Mouse (Mus musculus): ENCODE measurements around the gene Zfp81. TPM values are rescaled to one million over a fixed set of nuclear protein-coding genes. Genes with fewer than 3 reads are reported as not detected.
"Not testable (repeated sequence)": the region's sequence is repeated elsewhere in the genome, so short reads cannot be mapped to it uniquely, and the experiment has no call there.

Zfp81 gene
- polyA plus RNA-seq (2017; shearing (Covaris generic)) = 10 to 100 TPM in 1 of 2 experiments, 1 to 10 TPM in 1; 7.7 to 10.4 TPM

DNA sequence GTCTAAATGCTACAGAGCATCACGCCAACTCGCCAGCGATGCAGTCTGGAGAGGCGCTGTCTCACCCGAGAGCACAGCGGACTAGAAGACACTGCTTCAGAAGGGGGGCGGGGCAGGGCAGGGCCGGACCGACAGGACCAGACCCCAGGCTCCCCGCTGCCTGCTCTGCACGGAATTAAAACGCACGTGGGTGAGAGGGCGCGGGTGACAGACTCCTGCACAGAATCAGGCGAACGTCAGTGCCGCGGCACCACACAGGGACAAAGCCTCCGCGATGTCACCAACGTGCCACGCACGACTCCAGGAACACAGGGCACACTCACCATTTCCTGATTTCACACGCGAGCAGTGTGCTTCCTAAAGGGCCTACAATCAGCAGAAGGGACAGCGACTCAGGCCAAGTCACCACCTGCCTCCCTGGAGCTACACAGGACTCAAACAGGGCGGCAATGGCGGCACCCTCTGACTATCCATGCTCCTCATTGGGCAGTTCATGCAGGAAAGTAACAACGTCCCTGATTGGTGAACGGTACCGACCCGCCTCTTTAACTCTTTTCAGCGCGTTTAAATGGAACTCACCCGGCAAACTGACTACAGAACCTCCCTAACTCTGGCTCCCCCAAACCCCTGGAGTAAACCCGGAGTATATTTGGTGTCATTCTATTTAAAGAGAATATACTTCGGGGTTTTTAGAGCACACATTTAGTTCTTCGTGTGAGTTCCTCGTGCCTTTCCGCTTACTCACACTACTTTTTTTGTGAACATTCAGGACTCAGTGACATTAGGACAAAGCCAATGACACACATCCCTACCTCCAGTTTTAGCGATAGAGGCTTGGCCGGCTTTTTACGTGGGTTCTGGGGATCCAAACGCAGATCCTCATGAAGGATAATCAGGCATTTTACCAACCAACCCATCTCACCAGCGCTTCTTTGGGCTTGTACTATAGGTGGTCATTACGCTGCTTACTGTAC, at the start of gene Zfp81:
Gene Zfp81 (minus strand): TSS at position 468 of the 974 bp plus-strand sequence.
- peak; percentile 100 for ATAC-seq

DNA sequence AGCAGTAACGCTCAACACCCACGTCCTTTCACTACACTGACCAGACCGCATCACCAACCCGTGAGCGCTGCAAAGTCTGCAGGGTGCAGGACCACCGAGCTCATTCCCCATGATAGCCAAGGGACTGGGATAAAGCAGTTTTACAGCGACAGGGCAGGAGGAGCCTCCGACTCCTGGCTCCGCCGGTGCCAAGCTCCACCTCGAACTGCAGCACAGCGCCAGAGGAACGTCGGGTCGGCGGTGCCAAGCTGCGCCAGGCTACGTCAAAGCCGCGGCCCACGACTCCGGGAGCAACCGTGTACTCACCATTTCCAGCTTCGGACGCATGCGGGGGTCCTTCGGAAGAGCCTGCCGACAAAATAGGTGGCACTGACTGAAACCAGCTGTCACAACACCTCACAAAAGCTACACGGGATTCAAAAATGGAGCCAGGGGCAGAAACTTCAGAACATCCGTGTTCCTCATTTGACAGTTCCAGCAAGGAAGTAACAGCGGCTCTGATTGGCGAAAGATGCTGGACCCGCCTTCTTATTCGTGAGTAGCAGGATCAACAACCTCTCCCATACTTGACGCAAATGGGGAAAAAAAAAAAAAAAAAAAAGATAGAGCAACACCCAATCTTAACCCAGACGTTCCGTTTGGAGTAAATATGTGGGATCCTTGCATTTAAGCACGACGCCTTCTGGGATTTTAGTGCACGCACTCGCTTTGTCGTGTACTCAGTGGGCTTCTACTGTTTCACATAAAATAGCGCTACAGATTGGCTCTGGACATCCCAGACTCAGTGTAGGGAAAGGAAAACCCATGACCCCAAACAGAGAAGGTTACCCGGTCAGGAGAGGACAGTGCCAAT, 35.7 kb upstream of the Zfp81 start, which contains the start of gene Zfp101:
Gene Zfp101 (minus strand): TSS at position 460 of the 853 bp plus-strand sequence.
- ATAC-seq = peak; percentile 100

DNA sequence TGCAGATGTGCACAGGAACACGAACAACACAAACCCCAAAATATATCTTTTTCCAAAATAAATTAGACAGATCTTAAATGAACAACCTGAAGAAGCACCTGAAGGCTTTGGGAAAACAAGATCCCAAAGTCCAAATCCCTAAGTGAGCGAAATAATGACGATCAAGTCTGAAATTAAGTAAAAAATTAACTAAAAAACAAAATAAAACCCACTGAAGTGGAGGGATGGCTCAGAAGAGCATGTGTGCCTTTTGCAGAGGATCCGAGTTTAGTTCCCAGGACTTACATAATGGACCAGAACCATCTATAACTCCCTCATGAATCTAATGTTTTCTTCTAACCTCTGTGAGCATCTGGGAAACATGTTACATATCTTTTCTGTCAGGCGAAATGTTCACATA, 33.6 kb upstream of the Zfp81 start:
- no peak for ATAC-seq

DNA sequence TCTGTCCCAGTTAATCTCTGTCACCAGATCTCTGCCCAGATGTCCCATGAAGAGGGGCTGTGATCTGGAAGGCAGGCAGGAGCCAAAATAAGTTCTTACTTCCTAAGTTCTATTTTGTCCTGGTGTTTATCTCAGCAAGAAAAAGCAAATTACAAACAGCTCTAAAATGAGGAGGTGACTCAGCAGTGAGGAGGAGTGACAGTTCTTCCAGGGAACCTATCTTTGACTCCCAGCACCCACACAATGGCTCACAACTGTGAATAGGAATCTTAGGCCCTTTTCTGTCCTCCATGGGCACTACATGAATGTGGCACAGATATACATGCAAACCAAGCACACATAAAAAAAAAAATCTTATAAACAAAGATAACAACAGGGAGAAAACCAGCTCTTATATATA, 27.0 kb upstream of the Zfp81 start:
- no peak for ATAC-seq

DNA sequence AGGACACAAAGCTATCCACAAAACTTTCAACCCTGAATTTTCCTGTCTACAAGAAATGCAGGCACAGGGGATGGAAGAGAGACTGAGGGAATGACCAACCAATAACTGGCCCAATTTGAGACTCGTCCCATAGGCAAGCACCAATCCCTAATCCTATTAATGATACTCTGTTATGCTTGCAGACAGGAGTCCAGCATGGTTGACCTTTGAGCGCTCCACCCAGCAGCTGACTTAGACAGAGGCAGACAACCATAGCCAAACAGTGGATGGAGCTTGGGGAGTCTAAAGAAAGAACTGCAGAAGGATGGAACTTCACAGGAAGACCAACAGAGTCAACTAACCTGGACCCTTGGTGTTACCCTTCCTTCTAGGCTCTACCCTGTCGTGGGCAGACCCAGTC, 14.1 kb upstream of the Zfp81 start:
- ATAC-seq = no peak

DNA sequence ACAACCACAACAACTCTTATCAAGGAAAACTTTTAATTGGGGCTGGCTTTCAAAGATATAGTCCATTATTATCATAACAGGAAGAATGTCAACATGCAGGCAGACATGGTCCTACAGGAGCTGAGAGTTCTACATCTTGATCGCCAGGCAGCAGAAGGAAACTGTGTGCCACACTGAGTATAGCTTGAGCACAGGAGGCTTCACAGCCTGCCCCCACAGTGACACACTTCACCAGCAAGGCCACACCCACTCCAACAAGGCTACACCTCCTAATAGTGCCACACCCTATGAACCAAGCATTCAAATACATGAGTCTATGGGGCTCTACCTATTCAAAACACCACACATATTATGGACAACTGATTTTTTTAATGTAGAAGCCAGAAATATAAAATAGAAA, 5.7 kb downstream of the Zfp81 start:
- ATAC-seq = no peak

DNA sequence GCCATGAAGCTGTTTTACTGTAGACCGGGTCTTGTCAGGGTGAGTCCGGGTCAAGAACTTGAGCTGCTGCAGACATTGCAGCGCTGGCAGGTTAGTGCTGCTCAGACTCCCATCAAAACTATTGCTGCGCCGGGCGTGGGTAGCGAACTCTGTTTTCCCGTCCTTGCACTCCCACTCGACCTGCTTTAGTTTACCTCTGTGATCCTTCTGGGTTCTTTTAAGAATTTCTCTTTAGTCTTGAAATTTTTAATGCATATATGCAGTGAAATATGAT, 68.9 kb downstream of the Zfp81 start:
- ATAC-seq = not testable (repeated sequence)

DNA sequence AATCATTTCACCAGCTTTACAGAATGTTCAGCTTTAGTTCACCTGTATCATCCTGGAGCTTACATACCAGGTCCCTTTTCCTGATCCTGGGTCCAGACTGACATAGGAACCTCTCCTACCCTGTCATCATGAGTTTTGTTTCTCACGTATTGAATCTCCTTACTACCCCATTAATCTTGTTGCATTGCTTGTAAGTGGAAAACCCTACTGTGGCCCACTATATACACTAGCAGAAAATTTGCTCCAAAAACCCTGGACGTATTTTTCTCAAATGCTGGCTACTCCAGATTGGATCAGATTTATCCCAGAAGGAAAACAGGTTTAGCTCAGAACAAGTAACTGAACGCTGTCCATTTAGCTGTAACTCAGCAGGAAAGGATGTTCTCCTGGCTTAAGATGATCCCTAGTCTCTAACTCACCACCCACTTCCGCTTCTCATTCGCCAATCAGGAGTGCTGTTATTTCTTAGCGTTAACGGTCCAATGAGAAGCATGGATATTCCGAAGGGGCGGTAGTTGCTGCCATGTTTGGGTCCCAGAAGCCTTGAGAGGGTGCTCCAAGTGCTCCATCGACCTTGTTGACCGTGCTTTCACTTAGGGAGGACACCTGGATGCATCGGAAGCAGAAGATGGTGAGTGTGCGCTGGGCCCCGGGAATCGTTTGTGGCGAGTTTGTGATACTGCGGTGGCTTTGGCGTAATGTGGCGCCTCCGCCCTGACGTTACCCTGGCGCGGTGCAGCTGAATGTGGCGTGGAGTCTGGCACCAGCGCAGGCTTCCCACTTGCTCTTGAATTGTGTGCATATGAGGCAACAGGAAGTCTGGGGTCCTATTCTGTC, 69.4 kb downstream of the Zfp81 start, which contains the start of gene Zfp955b:
Gene Zfp955b (plus strand): TSS at position 506 of the 837 bp plus-strand sequence.
- ATAC-seq = peak; percentile 98

Other genes starting within 250 kb of the Zfp81 start
- gene Morc2b, start 219.2 kb downstream of the Zfp81 start, polyA plus RNA-seq (2017; shearing (Covaris generic)) = not detected
- gene Olfr55, start 190.4 kb downstream of the Zfp81 start, polyA plus RNA-seq (2017; shearing (Covaris generic)) = not detected
- gene Olfr239, start 167.6 kb downstream of the Zfp81 start, polyA plus RNA-seq (2017; shearing (Covaris generic)) = not detected
- gene Olfr1564, start 137.2 kb downstream of the Zfp81 start, polyA plus RNA-seq (2017; shearing (Covaris generic)) = not detected
- gene Zfp955a, start 103.7 kb downstream of the Zfp81 start, polyA plus RNA-seq (2017; shearing (Covaris generic)) = 10 to 100 TPM; 12.4 to 14.4 TPM
- under 1 TPM in 1 of 2 experiments, not detected in 1; 0.12 TPM for gene Olfr63, start 94.2 kb downstream of the Zfp81 start, polyA plus RNA-seq (2017; shearing (Covaris generic))
- gene Zfp955b, start 69.3 kb downstream of the Zfp81 start, polyA plus RNA-seq (2017; shearing (Covaris generic)) = 1 to 10 TPM; 7.9 to 8.8 TPM
- 10 to 100 TPM in 1 of 2 experiments, 1 to 10 TPM in 1; 9.0 to 13.8 TPM for gene Zfp101, start 35.8 kb upstream of the Zfp81 start, polyA plus RNA-seq (2017; shearing (Covaris generic))
- gene Actl9, start 74.0 kb upstream of the Zfp81 start, polyA plus RNA-seq (2017; shearing (Covaris generic)) = not detected
- gene Adamts10, start 165.3 kb upstream of the Zfp81 start, polyA plus RNA-seq (2017; shearing (Covaris generic)) = 10 to 100 TPM; 49.7 to 56.7 TPM
- gene Myo1f, start 196.8 kb upstream of the Zfp81 start, polyA plus RNA-seq (2017; shearing (Covaris generic)) = 10 to 100 TPM; 70.7 to 88.5 TPM

All from activated CD4-positive, CD25-positive, alpha-beta regulatory T cell, adult 4 months (primary cell).